1 mouse cellular context compared by ENCODE assay signal in the genomic region with DNA sequence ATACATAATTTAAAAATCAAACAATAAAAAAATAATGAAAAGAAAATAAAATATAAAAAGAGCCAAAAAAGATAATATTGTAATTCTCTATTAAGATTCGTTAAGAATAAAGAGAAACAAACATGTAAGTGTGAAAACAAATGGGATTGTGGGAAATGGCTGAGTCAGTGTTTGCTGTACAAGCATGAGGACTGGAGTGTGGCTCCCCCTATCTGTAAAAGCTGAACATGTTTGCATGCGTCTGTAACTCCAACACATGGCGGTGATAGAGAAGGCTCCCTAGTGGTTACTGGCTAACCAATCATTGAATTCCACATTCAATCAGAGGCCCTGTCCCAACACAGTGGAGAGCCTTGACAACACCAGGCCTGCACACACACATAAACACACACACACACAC.
TF ChIP-seq lines count a peak whose summit lies in the region.

No protein-coding gene starts in this region.

TF ChIP-seq in CH12.LX, 34 proteins besides CTCF, POLR2A, EP300 and RAD21 (continued from another document):
- peak; percentile 99 for TF ChIP-seq MAFK (IDR thresholded peaks at IDR 0.05; ENCODE audit: insufficient replicate concordance, low read length)
